Mouse (Mus musculus) midbrain, embryonic 16.5 days (tissue): ENCODE data around the gene Aoc1. TPM values are rescaled to one million over a fixed set of nuclear protein-coding genes. Genes with fewer than 3 reads are reported as not detected.

Experiments
- ATAC-seq: fragments of 200-750 bp; cut with Nextera tagmentation; 2 replicates; pipeline ENCODE4 v1.8.0; 2017; ENCODE audit warnings: moderate TSS enrichment
- H3K27ac ChIP-seq: fragments of 300-500 bp; sonication (generic); 2 replicates; pipeline ENCODE4 v1.5.1; 2014; ENCODE audit warnings: mild to moderate bottlenecking, low read length, mixed read lengths
- H3K27me3 ChIP-seq: fragments of 300-500 bp; sonication (generic); 2 replicates; pipeline ENCODE4 v1.6.1; 2014; ENCODE audit warnings: low read depth, low read length, mixed read lengths; ENCODE audit not compliant: control insufficient read depth, insufficient read depth
- H3K36me3 ChIP-seq: fragments of 300-500 bp; sonication (generic); 2 replicates; pipeline ENCODE4 v1.6.1; 2014; ENCODE audit warnings: mild to moderate bottlenecking, low read length, moderate library complexity, mixed read lengths; ENCODE audit not compliant: control insufficient read depth, insufficient read depth
- H3K4me1 ChIP-seq: fragments of 300-500 bp; sonication (generic); 2 replicates; pipeline ENCODE4 v1.6.1; 2014; ENCODE audit warnings: mild to moderate bottlenecking, low read length, mixed read lengths; ENCODE audit not compliant: control insufficient read depth, insufficient read depth
- H3K4me2 ChIP-seq: fragments of 300-500 bp; sonication (generic); 2 replicates; pipeline ENCODE4 v1.6.1; 2014; ENCODE audit warnings: mild to moderate bottlenecking, low read length, mixed read lengths
- H3K4me3 ChIP-seq: fragments of 300-500 bp; sonication (generic); 2 replicates; pipeline ENCODE4 v1.5.1; 2014; ENCODE audit warnings: low read depth, mild to moderate bottlenecking, low read length, moderate library complexity, mixed read lengths
- H3K9ac ChIP-seq: fragments of 300-500 bp; sonication (generic); 2 replicates; pipeline ENCODE4 v1.6.1; 2014; ENCODE audit warnings: low read depth, low read length, mixed read lengths
- H3K9me3 ChIP-seq: fragments of 300-500 bp; sonication (generic); replicated peaks from 2 replicates; pipeline ENCODE4 v1.6.1; 2014; ENCODE audit warnings: mild to moderate bottlenecking, low read length, mixed read lengths; ENCODE audit not compliant: control insufficient read depth, poor library complexity, severe bottlenecking
- WGBS: fragments of 180-500 bp; shearing (Covaris S2); extraction: QIAGEN DNeasy Blood & Tissue Kit; methylation state at CpG from one replicate; pipeline ENCODE4 v1.1.7; 2014; 5-methylcytosine and 5-hydroxymethylcytosine counted together
- polyA plus RNA-seq: library from polyadenylated mRNA; unstranded; fragments of >200 nt; fragmentation: Nextera tagmentation; extraction: Ambion mirVana; gene quantifications from 2 replicates; pipeline ENCODE4 v1.2.1, GENCODE M21; 2015

The Aoc1 gene
- polyA plus RNA-seq, 1 experiment from 2014 or later, result not detected

GRCm38 (mm10) chr6:48836146-48836545 is 36.5 kb upstream of the Aoc1 start:
- Histone ChIP-seq H3K9me3 (no peaks in the 10 kb centered on the region), H3K9ac (no peak overlapping the region), H3K4me2 (no peak overlapping the region), H3K36me3 (peaks cover 10% of the 10 kb centered on the region; the same call in 1 of the 2 replicates), H3K27ac (no peak overlapping the region), H3K4me1 (peaks cover 17% of the 10 kb centered on the region; the same call in 1 of the 2 replicates), H3K27me3 (no peaks in the 10 kb centered on the region), H3K4me3 (no peak overlapping the region)
- WGBS, result 90% methylated on average over 5 of the region's 5 CpGs
- ATAC-seq, result no peak

- Histone ChIP-seq H3K27me3 (no peaks in the 10 kb centered on the region), H3K27ac (no peak overlapping the region), H3K9me3 (no peaks in the 10 kb centered on the region), H3K4me3 (no peak overlapping the region), H3K9ac (no peak overlapping the region), H3K4me1 (peaks cover 25% of the 10 kb centered on the region; the same call in 1 of the 2 replicates), H3K4me2 (no peak overlapping the region), H3K36me3 (peaks cover 10% of the 10 kb centered on the region; the same call in 1 of the 2 replicates)
- no peak for ATAC-seq
- WGBS, result 83% methylated on average over 7 of the region's 7 CpGs
Observed at GRCm38 (mm10) chr6:48837516-48837915, 35.2 kb upstream of the Aoc1 start.

- Histone ChIP-seq H3K4me3 (no peak overlapping the region), H3K27me3 (no peaks in the 10 kb centered on the region), H3K36me3 (peaks cover 4% of the 10 kb centered on the region; the same call in 1 of the 2 replicates), H3K9me3 (no peaks in the 10 kb centered on the region), H3K4me1 (peaks cover 25% of the 10 kb centered on the region; the same call in 1 of the 2 replicates), H3K27ac (no peak overlapping the region), H3K4me2 (peak overlapping the region; percentile 45; the same call in 1 of the 2 replicates), H3K9ac (no peak overlapping the region)
- WGBS, result 81% methylated on average over 6 of the region's 6 CpGs
- no peak for ATAC-seq
Observed at GRCm38 (mm10) chr6:48838321-48839080, 34.2 kb upstream of the Aoc1 start.

- Histone ChIP-seq H3K27me3 (no peaks in the 10 kb centered on the region), H3K4me2 (peak within 1 kb of the TSS; percentile 45), H3K9me3 (no peaks in the 10 kb centered on the region), H3K4me3 (peak within 1 kb of the TSS; percentile 40), H3K4me1 (peaks cover 25% of the 10 kb centered on the region; the same call in 1 of the 2 replicates), H3K36me3 (no peaks in the 10 kb centered on the region), H3K9ac (peak within 1 kb of the TSS; percentile 57), H3K27ac (peak within 1 kb of the TSS; percentile 75)
- peak; percentile 21 for ATAC-seq
- WGBS, result 16% methylated on average over 7 of the region's 7 CpGs
Observed at GRCm38 (mm10) chr6:48840371-48840969, 32.2 kb upstream of the Aoc1 start, which contains the start of gene Tmem176a. Tmem176a (plus strand) TSS chr6:48840919.

- Histone ChIP-seq H3K27me3 (no peaks in the 10 kb centered on the region), H3K27ac (peak within 1 kb of the TSS; percentile 75), H3K9ac (peak within 1 kb of the TSS; percentile 57), H3K4me1 (peaks cover 25% of the 10 kb centered on the region; the same call in 1 of the 2 replicates), H3K9me3 (no peaks in the 10 kb centered on the region), H3K36me3 (no peaks in the 10 kb centered on the region), H3K4me2 (peak within 1 kb of the TSS; percentile 45), H3K4me3 (peak within 1 kb of the TSS; percentile 40)
- peak; percentile 93 for ATAC-seq
- WGBS, result 14% methylated on average over 6 of the region's 6 CpGs
Observed at GRCm38 (mm10) chr6:48840973-48841625, 31.6 kb upstream of the Aoc1 start, which contains the start of gene Tmem176b. Tmem176b (minus strand) TSS chr6:48841496.

- H3K4me2 ChIP-seq, result peak overlapping the region; percentile 45; the same call in 1 of the 2 replicates
- H3K9me3 ChIP-seq, result no peaks in the 10 kb centered on the region
- 81% methylated on average over 11 of the region's 11 CpGs for WGBS
- H3K4me1 ChIP-seq, result peaks cover 25% of the 10 kb centered on the region; the same call in 1 of the 2 replicates
- H3K4me3 ChIP-seq, result no peak overlapping the region
- H3K9ac ChIP-seq, result no peak overlapping the region
- H3K27ac ChIP-seq, result no peak overlapping the region
- H3K27me3 ChIP-seq, result no peaks in the 10 kb centered on the region
- ATAC-seq, result no peak
- no peaks in the 10 kb centered on the region for H3K36me3 ChIP-seq
Observed at GRCm38 (mm10) chr6:48842111-48842842, 30.4 kb upstream of the Aoc1 start.

GRCm38 (mm10) chr6:48845086-48845485 is 27.6 kb upstream of the Aoc1 start:
- H3K36me3 ChIP-seq, result no peaks in the 10 kb centered on the region
- H3K4me2 ChIP-seq, result no peak overlapping the region
- no peak overlapping the region for H3K27ac ChIP-seq
- 59% methylated on average over 4 of the region's 4 CpGs for WGBS
- H3K4me3 ChIP-seq, result no peak overlapping the region
- H3K27me3 ChIP-seq, result no peaks in the 10 kb centered on the region
- H3K9ac ChIP-seq, result no peak overlapping the region
- no peak for ATAC-seq
- no peaks in the 10 kb centered on the region for H3K9me3 ChIP-seq
- H3K4me1 ChIP-seq, result peaks cover 13% of the 10 kb centered on the region; the same call in 1 of the 2 replicates

GRCm38 (mm10) chr6:48851820-48852491 is 20.7 kb upstream of the Aoc1 start:
- Histone ChIP-seq H3K4me3 (peak overlapping the region; percentile 38), H3K9ac (peak overlapping the region; percentile 41; the same call in 1 of the 2 replicates), H3K27ac (no peak overlapping the region), H3K4me1 (peaks cover 9% of the 10 kb centered on the region; the same call in 1 of the 2 replicates), H3K4me2 (peak overlapping the region; percentile 68), H3K27me3 (no peaks in the 10 kb centered on the region), H3K36me3 (no peaks in the 10 kb centered on the region), H3K9me3 (no peaks in the 10 kb centered on the region)
- under 1% methylated on average over 29 of the region's 29 CpGs for WGBS
- ATAC-seq, result 0 out of 2 replicates have a peak, but pooled peaks have one; percentile 3
